20 mouse cellular contexts compared by ENCODE assay signal in genomic region chr4:143270903-143271302, GRCm38 (mm10). TPM values are rescaled to one million over a fixed set of nuclear protein-coding genes. Genes with fewer than 3 reads are reported as not detected.
"Had no signal": no experiment of that assay in that cellular context is flagged by ENCODE, and none has a peak within 500 bp of the region (broad histone marks: within the 10 kb centered on the region; RNA-seq: fewer than 3 reads in every experiment).

No protein-coding gene starts in this region.

- H3K27me3 ChIP-seq: lung, embryonic 15.5 days; midbrain, embryonic 12.5 days; neural tube, embryonic 13.5 days; neural tube, embryonic 15.5 days had no signal

- H3K4me1 ChIP-seq: lung, embryonic 15.5 days; midbrain, embryonic 10.5 days; midbrain, embryonic 12.5 days; neural tube, embryonic 13.5 days; neural tube, embryonic 15.5 days had no signal

- H3K4me3 ChIP-seq: lung, embryonic 15.5 days; midbrain, embryonic 10.5 days; midbrain, embryonic 12.5 days; myocyte; neural tube, embryonic 13.5 days; neural tube, embryonic 15.5 days had no signal

- ATAC-seq: midbrain, embryonic 16.5 days had no signal

- H3K9me3 ChIP-seq: lung, embryonic 15.5 days; midbrain, embryonic 10.5 days; midbrain, embryonic 12.5 days; neural tube, embryonic 13.5 days; neural tube, embryonic 15.5 days had no signal

- H3K36me3 ChIP-seq: lung, embryonic 15.5 days; neural tube, embryonic 13.5 days; neural tube, embryonic 15.5 days had no signal

- H3K27ac ChIP-seq: lung, embryonic 15.5 days; midbrain, embryonic 10.5 days; midbrain, embryonic 12.5 days; neural tube, embryonic 13.5 days had no signal

- H3K9ac ChIP-seq: liver, postnatal 0 days; lung, embryonic 15.5 days; midbrain, embryonic 12.5 days; neural tube, embryonic 13.5 days; neural tube, embryonic 15.5 days had no signal

- H3K4me2 ChIP-seq: lung, embryonic 15.5 days; midbrain, embryonic 12.5 days; neural tube, embryonic 13.5 days; neural tube, embryonic 15.5 days had no signal

- DNase-seq: lung, adult 2 months; lung, postnatal 14 days; midbrain, embryonic 14.5 days; retina, postnatal 1 day; right cerebral cortex, adult 18-20 months; right cerebral cortex, postnatal 25 days; right cerebral cortex, postnatal 4 days; spleen, adult 18-20 months; thymus, adult 18-20 months; thymus, postnatal 14 days; thymus, postnatal 36 days had no signal

RNA-seq across cellular contexts. Expression of gene Pdpn, which starts 28.5 kb away (rescaled TPM):
- total RNA-seq: megakaryocyte-erythroid progenitor cell, adult 5-6 weeks had no signal
